Mouse (Mus musculus) kidney, adult 2 months (tissue): Measurements from ENCODE around the gene Spata13. TPM values are rescaled to one million over a fixed set of nuclear protein-coding genes. Genes with fewer than 3 reads are reported as not detected.
A peak's percentile ranks its signal among the peaks of the same experiment; 100 is the strongest.

Source experiments
- DNase-seq: peaks from one replicate; pipeline ENCODE4 v3.0.0; 2021
- H3K27ac ChIP-seq: fragments of 200-500 bp; 2 replicates; pipeline ENCODE4 v1.5.1; 2012; ENCODE audit warnings: low read depth, low read length, control low read depth, inconsistent platforms; ENCODE audit not compliant: insufficient read depth
- H3K27me3 ChIP-seq: fragments of 200-500 bp; replicated peaks from 2 replicates; pipeline ENCODE4 v1.6.1; 2012; ENCODE audit warnings: mild to moderate bottlenecking, moderate library complexity, low read length, inconsistent platforms; ENCODE audit not compliant: control insufficient read depth, insufficient read depth
- H3K36me3 ChIP-seq: fragments of 200-500 bp; 2 replicates; pipeline ENCODE4 v1.6.1; 2012; ENCODE audit warnings: mild to moderate bottlenecking, moderate library complexity, low read length, inconsistent platforms; ENCODE audit not compliant: control insufficient read depth, insufficient read depth
- H3K4me1 ChIP-seq: fragments of 200-500 bp; 2 replicates; pipeline ENCODE4 v1.6.1; 2011; ENCODE audit warnings: low read length; ENCODE audit not compliant: control insufficient read depth, insufficient read depth
- H3K4me3 ChIP-seq: fragments of 200-500 bp; 2 replicates; pipeline ENCODE4 v1.5.1; 2011; ENCODE audit warnings: mild to moderate bottlenecking, low read depth, low read length, control low read depth; ENCODE audit not compliant: insufficient read depth
- CTCF ChIP-seq: fragments of 200-500 bp; conservative IDR thresholded peaks from 2 replicates; pipeline ENCODE4 v1.5.1; 2011; ENCODE audit warnings: low read depth, mild to moderate bottlenecking, control low read depth, low read length, moderate library complexity, mixed read lengths; ENCODE audit not compliant: insufficient read depth, insufficient read length
- POLR2A ChIP-seq: fragments of 200-500 bp; IDR thresholded peaks from one replicate; pipeline ENCODE4 v1.6.1; 2011; ENCODE audit warnings: low read depth, low read length, control low read depth
- WGBS: fragments of 180-500 bp; shearing (Covaris S2); methylation state at CpG from one replicate; pipeline ENCODE4 v1.1.7; 2018; 5-methylcytosine and 5-hydroxymethylcytosine counted together
- polyA plus RNA-seq: library from polyadenylated mRNA; depleted of rRNA; stranded (reverse); fragments of >200 nt; gene quantifications from 2 replicates; pipeline ENCODE4 v1.2.3, GENCODE M21; 2012

Gene Spata13
- polyA plus RNA-seq, 1 experiment, result 24.1 TPM

DNA sequence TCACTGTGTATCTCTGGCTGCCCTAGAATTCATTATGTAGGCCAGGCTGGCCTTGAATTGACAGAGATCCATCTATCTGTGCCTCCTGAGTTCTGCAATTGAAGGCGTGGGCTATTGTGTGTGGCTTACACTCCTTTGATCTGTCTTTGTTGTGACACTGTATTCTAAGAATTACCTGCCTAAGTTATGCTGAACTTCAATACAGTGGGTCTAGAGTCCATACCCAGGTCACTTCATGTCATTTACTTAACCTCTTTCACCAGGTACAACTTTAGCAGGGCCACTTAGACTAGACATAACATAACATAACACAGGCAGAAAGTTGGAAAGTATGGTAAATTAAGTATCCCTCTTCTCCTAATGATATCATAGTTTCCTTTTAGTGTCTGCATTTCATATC, 15.2 kb downstream of the Spata13 start:
- Histone ChIP-seq H3K4me1 (peaks cover 4% of the 10 kb centered on the region; the same call in 1 of the 2 replicates), H3K27me3 (no peaks in the 10 kb centered on the region), H3K27ac (no peak overlapping the region), H3K36me3 (no peaks in the 10 kb centered on the region), H3K4me3 (no peak overlapping the region)
- no peak for DNase-seq
- WGBS, result 93% methylated on average over 1 of the region's 1 CpGs
- TF ChIP-seq CTCF (no peak), POLR2A (no peak)

DNA sequence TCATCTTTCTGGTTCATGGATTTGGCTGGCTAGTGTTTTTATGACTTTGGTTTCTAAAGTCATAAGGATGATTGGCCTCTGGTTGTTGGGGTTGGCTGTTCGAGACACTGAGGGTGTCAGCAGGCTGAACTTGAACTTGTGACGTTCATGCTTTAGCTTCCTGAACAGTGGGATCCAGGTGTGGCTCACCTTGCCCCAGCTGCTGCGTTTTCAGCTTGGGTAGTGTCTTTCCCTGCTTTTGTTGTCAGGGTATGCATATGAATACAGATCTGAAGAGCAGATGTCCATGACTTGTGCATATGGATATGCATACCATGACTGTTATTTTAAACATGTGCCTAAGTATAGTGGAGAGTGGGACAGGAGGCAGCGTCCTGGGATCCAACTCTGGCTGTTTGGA, 19.4 kb downstream of the Spata13 start:
- no peak overlapping the region for H3K27ac ChIP-seq
- TF ChIP-seq POLR2A (no peak), CTCF (no peak)
- no peak overlapping the region for H3K4me3 ChIP-seq
- H3K27me3 ChIP-seq, result no peaks in the 10 kb centered on the region
- peaks cover 28% of the 10 kb centered on the region for H3K4me1 ChIP-seq
- DNase-seq, result no peak
- 60% methylated on average over 4 of the region's 4 CpGs for WGBS
- no peaks in the 10 kb centered on the region for H3K36me3 ChIP-seq

DNA sequence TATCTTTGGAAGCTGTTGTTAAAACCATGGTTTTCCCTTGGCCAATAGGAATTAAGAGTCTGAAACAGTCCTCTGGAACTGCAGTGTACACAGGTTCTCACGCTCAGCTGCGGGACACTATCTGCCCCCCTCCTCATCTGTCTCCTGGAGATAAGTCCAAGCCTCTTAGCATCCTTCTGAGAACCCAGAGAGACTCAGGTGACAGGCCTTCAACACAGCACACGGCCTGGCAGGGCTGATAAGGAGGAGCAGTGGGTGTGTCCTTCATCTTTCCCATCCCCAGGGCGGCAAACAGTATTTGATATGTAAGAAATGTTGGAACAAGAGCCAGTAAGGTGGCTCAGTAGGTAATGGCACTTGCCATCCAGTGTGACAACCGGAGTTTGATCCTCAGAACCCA, 20.2 kb downstream of the Spata13 start:
- no peak for TF ChIP-seq POLR2A
- no peak for TF ChIP-seq CTCF
- Histone ChIP-seq H3K4me1 (peaks cover 28% of the 10 kb centered on the region), H3K36me3 (no peaks in the 10 kb centered on the region), H3K27me3 (no peaks in the 10 kb centered on the region), H3K4me3 (no peak overlapping the region), H3K27ac (no peak overlapping the region)
- DNase-seq, result no peak
- WGBS, result 66% methylated on average over 5 of the region's 5 CpGs

DNA sequence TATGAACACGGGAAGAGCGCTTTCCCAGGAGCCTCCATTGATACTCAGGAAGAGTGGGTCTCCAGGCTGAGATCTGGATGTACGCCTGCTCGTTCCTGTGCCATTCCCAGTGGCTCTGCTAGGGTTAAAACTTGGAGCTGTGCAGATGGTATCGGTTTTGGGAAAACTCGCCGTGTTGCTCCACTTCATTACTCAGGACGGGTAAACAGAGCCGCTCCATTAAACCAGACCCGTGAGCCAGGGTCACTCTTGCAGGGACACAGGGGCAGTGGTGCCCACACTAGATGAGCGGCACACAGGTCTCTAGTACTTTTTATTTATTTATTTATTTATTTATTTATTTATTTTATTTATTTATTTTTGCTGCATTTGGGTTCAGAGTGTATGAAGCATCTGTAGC, 20.9 kb downstream of the Spata13 start:
- Histone ChIP-seq H3K27me3 (no peaks in the 10 kb centered on the region), H3K4me3 (no peak overlapping the region), H3K4me1 (peaks cover 34% of the 10 kb centered on the region), H3K36me3 (no peaks in the 10 kb centered on the region), H3K27ac (peak overlapping the region; percentile 93)
- TF ChIP-seq CTCF (no peak), POLR2A (no peak)
- WGBS, result 40% methylated on average over 11 of the region's 11 CpGs
- DNase-seq, result peak; percentile 65

DNA sequence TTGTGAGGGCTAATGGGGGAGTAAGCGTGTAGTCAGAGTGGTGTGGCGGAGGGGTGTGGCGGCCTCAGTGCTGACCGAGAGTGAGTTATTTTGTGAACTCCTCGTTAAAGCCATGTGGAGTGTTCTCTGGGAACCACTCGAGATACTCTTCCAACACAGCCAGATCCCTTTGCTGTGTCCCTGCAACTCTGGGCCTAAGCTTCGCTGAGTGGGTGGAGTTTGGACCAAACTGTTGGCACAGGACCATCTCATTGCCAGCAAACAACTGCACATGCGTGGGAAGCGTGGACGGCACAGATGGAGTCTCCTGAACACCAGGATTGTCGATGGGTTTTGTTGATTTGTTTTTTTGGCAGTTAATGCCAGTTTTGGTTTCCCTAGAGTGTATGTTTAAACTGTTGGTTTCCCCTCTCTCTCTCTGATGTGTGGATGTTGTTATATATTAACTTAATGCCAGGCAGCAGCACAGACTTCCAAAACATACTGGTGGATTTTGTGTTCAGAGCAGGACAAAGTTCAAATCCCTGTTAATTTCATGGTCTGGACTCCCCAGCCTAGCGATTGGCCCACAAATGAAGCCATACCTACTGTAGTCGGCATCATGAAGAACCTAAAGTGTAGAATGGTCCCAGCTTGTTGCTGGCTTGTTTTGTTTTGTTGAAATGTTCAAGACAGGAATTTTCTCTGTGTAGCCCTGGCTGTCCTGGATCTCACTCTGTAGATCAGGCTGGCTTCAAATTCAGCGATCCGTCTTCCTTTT, 22.3 kb downstream of the Spata13 start:
- TF ChIP-seq CTCF (no peak), POLR2A (no peak)
- H3K36me3 ChIP-seq, result no peaks in the 10 kb centered on the region
- WGBS, result 27% methylated on average over 15 of the region's 15 CpGs
- H3K27me3 ChIP-seq, result no peaks in the 10 kb centered on the region
- peaks cover 38% of the 10 kb centered on the region for H3K4me1 ChIP-seq
- no peak overlapping the region for H3K4me3 ChIP-seq
- DNase-seq, result peak; percentile 95
- peak overlapping the region; percentile 93 for H3K27ac ChIP-seq

DNA sequence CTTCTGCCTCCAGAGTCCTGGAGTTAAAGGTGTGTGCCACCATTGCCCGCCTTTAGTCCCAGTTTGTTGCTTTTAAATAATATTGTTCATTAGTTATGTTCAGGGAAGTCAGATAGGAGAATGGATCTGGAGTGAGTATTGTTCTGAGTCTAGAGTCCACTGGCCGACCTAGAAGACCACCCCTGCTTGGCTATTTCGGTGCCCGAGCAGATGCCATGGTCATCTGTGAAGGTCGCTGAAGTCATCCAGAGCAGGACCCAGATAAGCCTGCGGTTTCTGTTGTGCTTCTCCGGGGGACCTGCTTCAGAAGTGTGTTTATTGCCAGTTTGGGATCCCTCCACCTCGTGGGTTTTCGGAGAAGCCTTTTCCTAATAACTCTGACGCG, 22.9 kb downstream of the Spata13 start:
- peak; percentile 48 for DNase-seq

DNA sequence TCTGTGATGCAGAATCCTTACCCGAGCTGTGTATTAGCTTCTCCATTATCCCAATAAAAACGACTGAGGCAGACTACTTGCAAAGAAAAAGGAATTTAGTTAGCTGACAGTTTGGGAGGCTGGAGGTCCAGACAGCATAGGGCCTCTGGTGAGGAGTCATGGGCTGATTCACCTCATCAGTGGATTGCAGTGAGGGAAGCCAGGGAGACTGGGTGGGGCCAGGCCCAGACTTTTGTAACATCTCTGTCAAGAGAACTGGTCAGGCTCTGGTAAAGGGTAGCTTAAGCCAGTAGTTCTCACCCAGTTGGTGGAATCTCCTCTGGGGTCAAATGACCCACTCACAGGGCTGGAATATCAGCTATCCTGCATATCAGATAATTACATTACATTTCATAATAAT, 24.1 kb downstream of the Spata13 start:
- no peak overlapping the region for H3K4me3 ChIP-seq
- TF ChIP-seq CTCF (no peak), POLR2A (no peak)
- no peaks in the 10 kb centered on the region for H3K27me3 ChIP-seq
- peaks cover 45% of the 10 kb centered on the region for H3K4me1 ChIP-seq
- 53% methylated on average over 2 of the region's 2 CpGs for WGBS
- DNase-seq, result no peak
- H3K36me3 ChIP-seq, result no peaks in the 10 kb centered on the region
- H3K27ac ChIP-seq, result no peak overlapping the region

More for the DNA sequence above, 22.9 kb downstream of the Spata13 start:
- H3K4me3 ChIP-seq, result no peak overlapping the region
- no peak for TF ChIP-seq CTCF
- no peak for TF ChIP-seq POLR2A
- H3K4me1 ChIP-seq, result peaks cover 41% of the 10 kb centered on the region
- peak overlapping the region; percentile 93 for H3K27ac ChIP-seq
- WGBS, result 50% methylated on average over 11 of the region's 11 CpGs
- H3K27me3 ChIP-seq, result no peaks in the 10 kb centered on the region
- no peaks in the 10 kb centered on the region for H3K36me3 ChIP-seq
